Mouse (Mus musculus) spleen, adult 2 months (tissue): ENCODE measurements at regions not wholly inside any gene's neighbourhood (a gene's known extent, or its start where the extent isn't known, plus 50 kb on each side); places are given as distances from the start of the nearest gene placed in this dataset.

Source experiments
- DNase-seq, 2 experiments: peaks; one replicate each; pipeline versions ENCODE4 v3.0.0 to v3.0.0-alpha.2; 2012 to 2021; ENCODE audit warnings: low spot score in 2 of 2, low read depth in 1 of 2
- H3K27ac ChIP-seq: fragments of 200-500 bp; 2 replicates; pipeline ENCODE4 v1.5.1; 2012; ENCODE audit warnings: low read length, inconsistent platforms; ENCODE audit not compliant: insufficient read depth
- H3K27me3 ChIP-seq: fragments of 200-500 bp; 2 replicates; pipeline ENCODE4 v1.6.1; 2012; ENCODE audit warnings: mild to moderate bottlenecking, moderate library complexity, low read length, inconsistent platforms; ENCODE audit not compliant: control insufficient read depth, insufficient read depth
- H3K36me3 ChIP-seq: fragments of 200-500 bp; 2 replicates; pipeline ENCODE4 v1.6.1; 2012; ENCODE audit warnings: mild to moderate bottlenecking, low read length, inconsistent platforms; ENCODE audit not compliant: control insufficient read depth, insufficient read depth
- H3K4me1 ChIP-seq: fragments of 200-500 bp; 2 replicates; pipeline ENCODE4 v1.6.1; 2011; ENCODE audit warnings: inconsistent platforms; ENCODE audit not compliant: control insufficient read depth, insufficient read depth, insufficient read length
- H3K4me3 ChIP-seq: fragments of 200-500 bp; 2 replicates; pipeline ENCODE4 v1.5.1; 2011; ENCODE audit warnings: mild to moderate bottlenecking, inconsistent platforms; ENCODE audit not compliant: insufficient read depth, insufficient read length; ENCODE audit errors: extremely low read depth
- CTCF ChIP-seq: fragments of 200-500 bp; IDR thresholded peaks from 2 replicates; pipeline ENCODE4 v1.5.1; 2011; ENCODE audit warnings: mild to moderate bottlenecking, inconsistent platforms; ENCODE audit not compliant: insufficient read depth, insufficient read length, insufficient replicate concordance; ENCODE audit errors: extremely low read depth
- POLR2A ChIP-seq: fragments of 200-500 bp; IDR thresholded peaks from 2 replicates; pipeline ENCODE4 v1.6.1; 2011; ENCODE audit warnings: low read depth, low read length, inconsistent platforms
- WGBS: fragments of 180-500 bp; shearing (Covaris S2); methylation state at CpG from one replicate; pipeline ENCODE4 v1.1.7; 2018; 5-methylcytosine and 5-hydroxymethylcytosine counted together

- Histone ChIP-seq H3K4me3 (no peak overlapping the region), H3K27me3 (no peaks in the 10 kb centered on the region), H3K36me3 (no peaks in the 10 kb centered on the region), H3K4me1 (no peaks in the 10 kb centered on the region), H3K27ac (no peak overlapping the region)
- TF ChIP-seq POLR2A, result no peak
- TF ChIP-seq CTCF, result no peak
- DNase-seq, result no peak
- 65% methylated on average over 1 of the region's 1 CpGs for WGBS
Measured at GRCm38 (mm10) chr1:154067856-154068255, 133.1 kb upstream of the Zfp648 start.

- DNase-seq, result no peak
- H3K4me3 ChIP-seq, result no peak overlapping the region
- WGBS, result 84% methylated on average over 1 of the region's 1 CpGs
- no peaks in the 10 kb centered on the region for H3K27me3 ChIP-seq
- TF ChIP-seq POLR2A (no peak), CTCF (no peak)
- H3K27ac ChIP-seq, result no peak overlapping the region
- H3K4me1 ChIP-seq, result no peaks in the 10 kb centered on the region
- H3K36me3 ChIP-seq, result no peaks in the 10 kb centered on the region
Measured at GRCm38 (mm10) chr1:154074270-154074669, 126.7 kb upstream of the Zfp648 start.

GRCm38 (mm10) chr1:154076684-154077475 lies 124.1 kb upstream of the Zfp648 start:
- WGBS, result 54% methylated on average over 10 of the region's 10 CpGs
- Histone ChIP-seq H3K27me3 (no peaks in the 10 kb centered on the region), H3K4me1 (no peaks in the 10 kb centered on the region), H3K4me3 (no peak overlapping the region), H3K27ac (no peak overlapping the region), H3K36me3 (no peaks in the 10 kb centered on the region)
- TF ChIP-seq CTCF (no peak), POLR2A (no peak)
- no peak for DNase-seq

- H3K4me3 ChIP-seq, result no peak overlapping the region
- no peaks in the 10 kb centered on the region for H3K36me3 ChIP-seq
- 75% methylated on average over 10 of the region's 10 CpGs for WGBS
- H3K27ac ChIP-seq, result no peak overlapping the region
- no peaks in the 10 kb centered on the region for H3K4me1 ChIP-seq
- H3K27me3 ChIP-seq, result no peaks in the 10 kb centered on the region
- no peak for DNase-seq
- no peak for TF ChIP-seq POLR2A
- no peak for TF ChIP-seq CTCF
Measured at GRCm38 (mm10) chr1:154080505-154081380, 120.2 kb upstream of the Zfp648 start.

- H3K4me1 ChIP-seq, result no peaks in the 10 kb centered on the region
Measured at GRCm38 (mm10) chr1:154086145-154086544, 114.8 kb upstream of the Zfp648 start.

GRCm38 (mm10) chr1:154089815-154090214 lies 111.2 kb upstream of the Zfp648 start:
- no peak overlapping the region for H3K4me3 ChIP-seq
- no peaks in the 10 kb centered on the region for H3K4me1 ChIP-seq
- H3K27me3 ChIP-seq, result no peaks in the 10 kb centered on the region
- H3K27ac ChIP-seq, result no peak overlapping the region
- H3K36me3 ChIP-seq, result no peaks in the 10 kb centered on the region
- TF ChIP-seq POLR2A (no peak), CTCF (no peak)
- no peak for DNase-seq
- 72% methylated on average over 3 of the region's 3 CpGs for WGBS

More at GRCm38 (mm10) chr1:154086145-154086544, 114.8 kb upstream of the Zfp648 start:
- TF ChIP-seq CTCF (no peak), POLR2A (no peak)
- no peak overlapping the region for H3K27ac ChIP-seq
- no peaks in the 10 kb centered on the region for H3K27me3 ChIP-seq
- no peak overlapping the region for H3K4me3 ChIP-seq
- DNase-seq, result no peak
- no peaks in the 10 kb centered on the region for H3K36me3 ChIP-seq
